Mouse (Mus musculus) cerebellum, adult 11-12 months (tissue): ENCODE results near the gene Pitpnc1.

Experiments used
- DNase-seq: peaks from one replicate; pipeline ENCODE4 v3.0.0; 2022

The Pitpnc1 gene

GRCm38 (mm10) chr11:107213745-107214144 lies 256.8 kb downstream of the Pitpnc1 start:
- no peak for DNase-seq

- DNase-seq: no peak
These were observed 260.7 kb downstream of the Pitpnc1 start for GRCm38 (mm10) chr11:107209818-107210217.

GRCm38 (mm10) chr11:107201773-107202172 lies 268.7 kb downstream of the Pitpnc1 start:
- DNase-seq: no peak

- DNase-seq: no peak
These were observed 271.2 kb downstream of the Pitpnc1 start for GRCm38 (mm10) chr11:107199281-107199680.

- no peak for DNase-seq
These were observed 275.2 kb downstream of the Pitpnc1 start for GRCm38 (mm10) chr11:107195334-107195733.

- DNase-seq: peak; percentile 14
These were observed 280.1 kb downstream of the Pitpnc1 start for GRCm38 (mm10) chr11:107190376-107190775.

GRCm38 (mm10) chr11:107188565-107189552 lies 281.6 kb downstream of the Pitpnc1 start, which contains the start of gene Nol11:
Gene Nol11, minus strand, starts transcription at chr11:107189381.
- DNase-seq: peak; percentile 98

GRCm38 (mm10) chr11:107183777-107184176 lies 286.7 kb downstream of the Pitpnc1 start:
- no peak for DNase-seq

GRCm38 (mm10) chr11:107161215-107161614 lies 309.3 kb downstream of the Pitpnc1 start:
- no peak for DNase-seq

GRCm38 (mm10) chr11:107159034-107159433 lies 311.5 kb downstream of the Pitpnc1 start:
- no peak for DNase-seq
